Mouse (Mus musculus) c-Kit-positive CD71-negative TER-119-negative erythroid progenitor cells, embryonic 14.5 days (primary cell): ENCODE results near the gene Gm20532.
A peak's percentile ranks its signal among the peaks of the same experiment; 100 is the strongest.

Experiments used
- DNase-seq: peaks from one replicate; pipeline ENCODE4 v3.0.0-alpha.2; 2013; ENCODE audit warnings: low read depth

Gene Gm20532

GRCm38 (mm10) chr2:26596898-26597297 is 10.5 kb downstream of the Gm20532 start:
- DNase-seq, result no peak

- DNase-seq, result no peak
Observed at GRCm38 (mm10) chr2:26597810-26598209, 11.4 kb downstream of the Gm20532 start.

- no peak for DNase-seq
Observed at GRCm38 (mm10) chr2:26598462-26598861, 12.0 kb downstream of the Gm20532 start.

- DNase-seq, result no peak
Observed at GRCm38 (mm10) chr2:26599965-26600364, 13.5 kb downstream of the Gm20532 start.

- no peak for DNase-seq
Observed at GRCm38 (mm10) chr2:26600664-26601063, 14.2 kb downstream of the Gm20532 start.

- no peak for DNase-seq
Observed at GRCm38 (mm10) chr2:26601595-26601994, 15.2 kb downstream of the Gm20532 start.

- DNase-seq, result no peak
Observed at GRCm38 (mm10) chr2:26602631-26603030, 16.2 kb downstream of the Gm20532 start.

- DNase-seq, result no peak
Observed at GRCm38 (mm10) chr2:26603159-26603558, 16.7 kb downstream of the Gm20532 start.

- DNase-seq, result peak; percentile 73
Observed at GRCm38 (mm10) chr2:26603720-26604671, 17.6 kb downstream of the Gm20532 start, which contains the start of gene Agpat2. Gene Agpat2, minus strand, starts transcription at chr2:26604417.

GRCm38 (mm10) chr2:26605331-26605730 is 18.9 kb downstream of the Gm20532 start:
- no peak for DNase-seq

- DNase-seq, result no peak
Observed at GRCm38 (mm10) chr2:26606579-26606978, 20.1 kb downstream of the Gm20532 start.

- no peak for DNase-seq
Observed at GRCm38 (mm10) chr2:26607056-26607910, 20.8 kb downstream of the Gm20532 start.

GRCm38 (mm10) chr2:26608781-26609180 is 22.3 kb downstream of the Gm20532 start:
- no peak for DNase-seq

GRCm38 (mm10) chr2:26609261-26609661 is 22.8 kb downstream of the Gm20532 start:
- DNase-seq, result no peak

GRCm38 (mm10) chr2:26610526-26610925 is 24.1 kb downstream of the Gm20532 start:
- DNase-seq, result no peak

GRCm38 (mm10) chr2:26611054-26611453 is 24.6 kb downstream of the Gm20532 start:
- no peak for DNase-seq

GRCm38 (mm10) chr2:26611896-26612295 is 25.5 kb downstream of the Gm20532 start:
- DNase-seq, result no peak

- DNase-seq, result no peak
Observed at GRCm38 (mm10) chr2:26614903-26615302, 28.5 kb downstream of the Gm20532 start.

- no peak for DNase-seq
Observed at GRCm38 (mm10) chr2:26615459-26616124, 29.2 kb downstream of the Gm20532 start.

GRCm38 (mm10) chr2:26617331-26617730 is 30.9 kb downstream of the Gm20532 start:
- no peak for DNase-seq

GRCm38 (mm10) chr2:26617928-26618327 is 31.5 kb downstream of the Gm20532 start:
- no peak for DNase-seq

GRCm38 (mm10) chr2:26621246-26621645 is 34.8 kb downstream of the Gm20532 start:
- DNase-seq, result no peak
